Mouse (Mus musculus): ENCODE results near the gene Rars2.

- TF ChIP-seq CTCF (IDR thresholded peaks at IDR 0.05; ENCODE audit: low read depth) (no peak), EP300 (optimal IDR thresholded peaks at IDR 0.05) (no peak)
Observed at GRCm38 (mm10) chr4:34636036-34636435, 21.3 kb downstream of the Rars2 start.
